Mouse (Mus musculus) gastrocnemius, adult 2 months (tissue): Measurements from ENCODE around the gene Cptp. TPM values are rescaled to one million over a fixed set of nuclear protein-coding genes. Genes with fewer than 3 reads are reported as not detected.

Source experiments
- DNase-seq: peaks from one replicate; pipeline ENCODE4 v3.0.0; 2022
- H3K27ac ChIP-seq: fragments of 200-600 bp; 2 replicates; pipeline ENCODE4 v1.8.1; 2022; ENCODE audit warnings: mild to moderate bottlenecking
- H3K4me3 ChIP-seq: fragments of 200-600 bp; 2 replicates; pipeline ENCODE4 v1.8.1; 2022; ENCODE audit warnings: mild to moderate bottlenecking, moderate library complexity
- CTCF ChIP-seq: fragments of 200-600 bp; IDR thresholded peaks from 2 replicates; pipeline ENCODE4 v1.8.1; 2022; ENCODE audit warnings: antibody characterized with exemption, mild to moderate bottlenecking, moderate library complexity
- intact Hi-C: fragments of 180-260 bp; cut with DNase I; formaldehyde crosslinking; loops from one replicate; pipeline ENCODE4 v1.15.1; 2025
- total RNA-seq, 2 experiments: library from RNA; stranded (reverse); gene quantifications; 2 replicates each; pipeline ENCODE4 v1.2.3; 2021

Gene Cptp
- total RNA-seq, 2 experiments from 2014 or later: 13.6 to 18.0 TPM

DNA sequence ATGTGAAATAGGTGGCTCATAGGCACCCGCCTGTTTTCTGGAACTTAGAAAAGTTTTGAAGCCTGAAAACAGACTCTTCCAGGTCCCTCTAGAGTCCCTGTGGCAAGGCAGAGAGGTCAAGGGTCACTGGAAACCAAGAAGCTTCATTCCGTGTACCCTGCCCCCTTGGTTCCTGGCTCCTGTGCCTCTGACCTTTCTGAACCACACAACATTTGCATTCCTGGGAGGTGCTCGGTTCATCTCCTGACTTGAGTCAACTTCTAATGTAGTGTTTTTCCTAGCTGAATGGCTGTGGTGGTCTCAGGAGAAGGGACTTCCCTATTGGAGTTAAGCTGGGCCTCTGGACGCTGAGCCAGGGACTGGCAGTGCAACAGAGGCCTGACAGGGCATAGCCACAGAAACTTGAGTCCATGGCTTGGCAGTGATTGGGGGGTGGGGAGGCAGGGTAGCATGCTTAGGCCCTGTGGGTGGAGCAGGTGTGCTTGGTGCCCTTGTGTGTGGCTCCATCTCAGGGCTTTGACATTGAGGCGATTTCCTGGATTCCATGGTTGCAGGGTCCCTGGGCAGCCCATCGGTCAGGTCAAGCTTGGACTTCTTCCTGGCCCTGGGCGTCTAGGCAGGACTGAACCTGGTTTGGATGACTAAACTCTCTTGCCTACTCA, 20.7 kb downstream of the Cptp start:
- Histone ChIP-seq H3K27ac (peak overlapping the region; percentile 98), H3K4me3 (peak overlapping the region; percentile 94)
- TF ChIP-seq CTCF: no peak
- peak; percentile 89 for DNase-seq
- intact Hi-C loops: no loop called here

DNA sequence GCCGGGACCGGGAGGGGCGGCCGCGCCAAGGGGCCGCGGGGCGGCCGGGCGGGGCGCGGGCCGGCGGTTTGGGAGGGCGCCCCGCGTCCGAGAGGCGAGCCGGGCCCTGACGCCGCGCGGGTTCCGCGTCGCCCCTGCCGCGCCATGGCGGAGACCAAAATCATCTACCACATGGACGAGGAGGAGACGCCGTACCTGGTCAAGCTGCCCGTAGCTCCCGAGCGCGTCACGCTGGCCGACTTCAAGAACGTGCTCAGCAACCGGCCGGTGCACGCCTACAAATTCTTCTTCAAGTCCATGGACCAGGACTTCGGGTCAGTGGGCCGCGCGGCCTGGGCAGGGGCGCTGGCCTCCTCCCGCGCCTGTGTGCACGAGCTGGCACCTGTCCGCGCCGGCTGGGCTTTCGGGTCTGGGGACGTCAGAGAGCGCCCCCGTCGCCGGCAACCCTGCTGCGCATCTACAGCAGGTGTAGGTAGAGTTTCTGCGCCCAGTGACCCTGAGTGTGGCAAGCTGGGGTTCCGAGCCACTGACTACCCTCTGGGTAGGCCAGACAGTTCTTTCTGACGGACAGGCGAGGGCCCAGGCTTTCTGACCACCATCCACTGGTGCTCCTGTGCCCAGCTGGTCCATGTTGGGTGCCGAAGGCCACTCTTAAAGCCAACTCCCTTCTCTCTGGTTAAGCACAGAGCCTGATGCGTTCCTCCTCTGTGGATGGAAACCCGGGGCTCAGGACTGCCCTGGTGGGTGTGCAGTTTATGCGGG, 21.5 kb downstream of the Cptp start:
- intact Hi-C loops: loop anchor here (2.0 kb wide), 2 partner anchors 15 to 45 kb away; no protein-coding TSS in a partner anchor
- peak overlapping the region; percentile 98 for H3K27ac ChIP-seq
- H3K4me3 ChIP-seq: peak overlapping the region; percentile 94
- TF ChIP-seq CTCF: peak; percentile 3; the same call in 1 of the 2 replicates
- peak; percentile 80 for DNase-seq

DNA sequence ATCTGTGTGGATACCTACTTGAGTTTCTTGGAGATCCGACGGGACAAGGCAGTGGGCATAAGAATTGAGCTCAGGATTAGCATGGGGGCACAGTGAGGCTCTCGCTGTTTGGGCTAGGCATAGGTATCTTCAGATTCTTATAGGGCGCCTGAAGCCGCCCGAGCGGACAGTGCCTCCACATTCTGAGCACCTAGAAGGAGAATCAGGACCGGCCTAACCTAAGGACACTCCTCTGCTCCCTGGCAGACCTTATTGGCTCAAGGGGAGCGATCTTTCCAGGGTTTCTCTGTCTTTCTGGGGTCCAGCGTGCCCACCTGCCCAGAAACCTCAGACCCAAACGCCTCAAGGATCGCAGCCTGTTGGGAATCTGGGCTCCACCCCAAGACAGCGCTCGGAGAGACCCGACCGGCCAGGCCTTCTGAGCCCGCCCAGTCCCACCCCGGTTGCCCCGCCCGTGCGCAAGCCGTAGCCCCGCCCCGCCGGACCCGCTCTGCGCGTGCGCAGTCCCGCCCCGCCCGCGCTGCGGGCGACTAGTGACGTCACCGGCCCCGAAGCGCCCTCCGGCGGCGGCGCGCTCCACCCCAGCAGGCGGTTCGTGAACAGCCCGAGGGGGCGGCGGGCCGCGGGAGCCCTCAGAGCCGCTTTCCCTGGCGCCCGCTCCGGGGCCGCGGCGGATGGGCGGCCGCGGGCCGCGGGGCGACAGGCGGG, 22.2 kb downstream of the Cptp start, which contains the start of gene Dvl1:
Dvl1 (plus strand) TSS at position 532 of the 708 bp plus-strand sequence.
- peak; percentile 97 for DNase-seq
- TF ChIP-seq CTCF: peak; percentile 64
- peak within 1 kb of the TSS; percentile 94 for H3K4me3 ChIP-seq
- peak within 1 kb of the TSS; percentile 98 for H3K27ac ChIP-seq
- intact Hi-C loops: loop anchor here (2.0 kb wide), 2 partner anchors 14 to 46 kb away; no protein-coding TSS in a partner anchor

- Histone ChIP-seq H3K27ac (no peak overlapping the region), H3K4me3 (no peak overlapping the region)
- intact Hi-C loops: no loop called here
- DNase-seq: no peak
- no peak for TF ChIP-seq CTCF
These were observed 26.0 kb downstream of the Cptp start for GRCm38 (mm10) chr4:155843231-155843630.

DNA sequence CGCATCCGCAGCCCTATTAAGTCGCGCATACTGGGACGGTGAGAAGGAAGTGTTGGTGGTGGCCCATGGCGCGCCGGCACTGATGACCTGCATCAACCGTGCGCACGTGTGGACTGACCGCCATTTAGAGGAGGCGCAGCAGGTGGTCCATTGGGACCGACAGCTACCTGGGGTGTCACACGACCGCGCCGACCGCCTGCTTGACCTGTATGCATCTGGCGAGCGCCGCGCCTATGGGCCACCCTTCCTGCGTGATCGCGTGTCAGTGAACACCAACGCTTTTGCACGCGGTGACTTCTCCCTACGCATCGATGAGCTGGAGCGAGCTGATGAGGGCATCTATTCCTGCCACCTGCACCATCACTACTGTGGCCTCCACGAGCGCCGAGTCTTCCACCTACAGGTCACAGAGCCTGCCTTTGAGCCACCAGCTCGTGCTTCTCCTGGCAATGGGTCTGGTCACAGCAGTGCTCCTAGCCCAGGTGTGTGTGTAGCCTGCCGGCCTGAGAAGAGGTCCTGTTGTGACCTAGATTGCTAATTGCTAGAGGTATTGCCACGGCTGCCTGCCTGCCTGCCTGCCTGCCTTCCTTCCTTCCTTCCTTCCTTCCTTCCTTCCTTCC, 27.5 kb downstream of the Cptp start:
- Histone ChIP-seq H3K4me3 (peak overlapping the region; percentile 68), H3K27ac (peak overlapping the region; percentile 96)
- DNase-seq: peak; percentile 24
- TF ChIP-seq CTCF: no peak
- intact Hi-C loops: no loop called here

GRCm38 (mm10) chr4:155841003-155841454, 28.2 kb downstream of the Cptp start:
- peak overlapping the region; percentile 68 for H3K4me3 ChIP-seq
- DNase-seq: peak; percentile 79
- TF ChIP-seq CTCF: peak; percentile 50
- intact Hi-C loops: no loop called here
- peak overlapping the region; percentile 96 for H3K27ac ChIP-seq

- intact Hi-C loops: no loop called here
- Histone ChIP-seq H3K4me3 (peak overlapping the region; percentile 68), H3K27ac (peak overlapping the region; percentile 96)
- TF ChIP-seq CTCF: no peak
- DNase-seq: peak; percentile 74
These were observed 28.9 kb downstream of the Cptp start for GRCm38 (mm10) chr4:155840076-155841002.

DNA sequence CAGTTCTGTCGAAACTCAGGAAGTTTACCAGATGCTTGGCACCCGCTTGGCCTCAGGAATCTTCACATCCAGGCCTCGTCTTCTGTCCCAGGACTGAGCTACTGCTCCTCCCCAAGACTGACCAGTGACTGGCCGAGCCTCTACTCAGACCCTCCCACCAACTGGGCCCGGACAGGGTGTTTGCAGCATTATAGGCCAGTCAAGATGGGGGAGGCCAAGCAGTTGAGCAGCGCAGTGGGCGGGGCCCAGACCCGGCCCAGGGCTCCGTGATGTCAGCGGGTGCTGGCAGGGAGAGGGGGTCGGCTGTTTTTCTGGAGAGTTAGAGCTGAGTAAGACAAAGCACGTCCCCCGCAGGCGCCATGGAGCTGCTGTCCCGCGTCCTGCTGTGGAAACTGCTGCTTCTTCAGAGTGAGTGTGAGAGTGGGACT, 29.7 kb downstream of the Cptp start, which contains the start of gene Mxra8:
Mxra8 (plus strand) TSS at position 198 of the 428 bp plus-strand sequence.
- intact Hi-C loops: loop anchor here (10.0 kb wide), 1 partner anchor 105 kb away; the partner anchor contains the start of gene Ube2j2
- H3K4me3 ChIP-seq: peak within 1 kb of the TSS; percentile 68

GRCm38 (mm10) chr4:155838187-155839153, 30.8 kb downstream of the Cptp start:
- Histone ChIP-seq H3K27ac (peak overlapping the region; percentile 96), H3K4me3 (peak overlapping the region; percentile 68)
- intact Hi-C loops: loop anchor here (10.0 kb wide), 1 partner anchor 106 kb away; the partner anchor contains the start of gene Ube2j2
- DNase-seq: peak; percentile 80
- no peak for TF ChIP-seq CTCF

More for the DNA sequence above, 29.7 kb downstream of the Cptp start, which contains the start of gene Mxra8:
- peak; percentile 94 for DNase-seq
- H3K27ac ChIP-seq: peak within 1 kb of the TSS; percentile 96
- TF ChIP-seq CTCF: no peak

GRCm38 (mm10) chr4:155837404-155838010, 31.7 kb downstream of the Cptp start:
- DNase-seq: peak; percentile 81
- no peak for TF ChIP-seq CTCF
- Histone ChIP-seq H3K4me3 (peak overlapping the region; percentile 68), H3K27ac (peak overlapping the region; percentile 96)
- intact Hi-C loops: loop anchor here (10.0 kb wide), 1 partner anchor 107 kb away; the partner anchor contains the start of gene Ube2j2
